Mouse (Mus musculus) liver, embryonic 14.5 days (tissue): ENCODE measurements around the gene Sardh.

Source experiments
- CTCF ChIP-seq: IDR thresholded peaks from 2 replicates; pipeline ENCODE4 v1.5.1; 2016; ENCODE audit warnings: antibody characterized with exemption, low read depth, control low read depth
- EP300 ChIP-seq: IDR thresholded peaks from 2 replicates; pipeline ENCODE4 v1.6.1; 2016; ENCODE audit warnings: antibody characterized with exemption, low read depth

GRCm38 (mm10) chr2:27211966-27212893 lies 35.9 kb downstream of the Sardh start:
- TF ChIP-seq CTCF (no peak), EP300 (no peak)
